Mouse (Mus musculus): ENCODE data around the gene Lrrc9.

- TF ChIP-seq CTCF (IDR thresholded peaks at IDR 0.05; ENCODE audit: borderline replicate concordance, insufficient read depth, low read depth, low read length) = no peak
- TF ChIP-seq POLR2A (IDR thresholded peaks at IDR 0.05; ENCODE audit: borderline replicate concordance, insufficient read depth, low read length) = no peak
Measured at GRCm38 (mm10) chr12:72538571-72538970, 96.9 kb downstream of the Lrrc9 start.

Measured in cerebellum, adult 2 months (tissue).